Mouse (Mus musculus): ENCODE data around the gene Slc25a13.

Gene Slc25a13

GRCm38 (mm10) chr6:6120841-6121240 lies 96.1 kb downstream of the Slc25a13 start:
- DNase-seq (ENCODE audit: low read depth, low spot score) = no peak

GRCm38 (mm10) chr6:6115771-6116170 lies 101.2 kb downstream of the Slc25a13 start:
- no peak for DNase-seq (ENCODE audit: low read depth, low spot score)

GRCm38 (mm10) chr6:6113776-6114175 lies 103.2 kb downstream of the Slc25a13 start:
- DNase-seq (ENCODE audit: low read depth, low spot score) = no peak

GRCm38 (mm10) chr6:6112767-6113528 lies 104.0 kb downstream of the Slc25a13 start:
- no peak for DNase-seq (ENCODE audit: low read depth, low spot score)

- DNase-seq (ENCODE audit: low read depth, low spot score) = no peak
Observed at GRCm38 (mm10) chr6:6107419-6107966, 109.5 kb downstream of the Slc25a13 start.

- DNase-seq (ENCODE audit: low read depth, low spot score) = no peak
Observed at GRCm38 (mm10) chr6:6105586-6105985, 111.4 kb downstream of the Slc25a13 start.

- DNase-seq (ENCODE audit: low read depth, low spot score) = no peak
Observed at GRCm38 (mm10) chr6:6103469-6103868, 113.5 kb downstream of the Slc25a13 start.

- DNase-seq (ENCODE audit: low read depth, low spot score) = no peak
Observed at GRCm38 (mm10) chr6:6101605-6102004, 115.4 kb downstream of the Slc25a13 start.

GRCm38 (mm10) chr6:6100892-6101480 lies 116.0 kb downstream of the Slc25a13 start:
- DNase-seq (ENCODE audit: low read depth, low spot score) = no peak

- DNase-seq (ENCODE audit: low read depth, low spot score) = no peak
Observed at GRCm38 (mm10) chr6:6093978-6094377, 123.0 kb downstream of the Slc25a13 start.

- no peak for DNase-seq (ENCODE audit: low read depth, low spot score)
Observed at GRCm38 (mm10) chr6:6093522-6093921, 123.5 kb downstream of the Slc25a13 start.

GRCm38 (mm10) chr6:6092497-6092896 lies 124.5 kb downstream of the Slc25a13 start:
- no peak for DNase-seq (ENCODE audit: low read depth, low spot score)

- DNase-seq (ENCODE audit: low read depth, low spot score) = no peak
Observed at GRCm38 (mm10) chr6:6091016-6091415, 126.0 kb downstream of the Slc25a13 start.

- DNase-seq (ENCODE audit: low read depth, low spot score) = no peak
Observed at GRCm38 (mm10) chr6:6088151-6088550, 128.8 kb downstream of the Slc25a13 start.

GRCm38 (mm10) chr6:6080484-6080883 lies 136.5 kb downstream of the Slc25a13 start:
- DNase-seq (ENCODE audit: low read depth, low spot score) = no peak

- DNase-seq (ENCODE audit: low read depth, low spot score) = no peak
Observed at GRCm38 (mm10) chr6:6077234-6077633, 139.7 kb downstream of the Slc25a13 start.

- DNase-seq (ENCODE audit: low read depth, low spot score) = no peak
Observed at GRCm38 (mm10) chr6:6075940-6076447, 141.0 kb downstream of the Slc25a13 start.

- no peak for DNase-seq (ENCODE audit: low read depth, low spot score)
Observed at GRCm38 (mm10) chr6:6071038-6071437, 145.9 kb downstream of the Slc25a13 start.

GRCm38 (mm10) chr6:6070015-6070414 lies 147.0 kb downstream of the Slc25a13 start:
- DNase-seq (ENCODE audit: low read depth, low spot score) = no peak

GRCm38 (mm10) chr6:6067201-6067600 lies 149.8 kb downstream of the Slc25a13 start:
- DNase-seq (ENCODE audit: low read depth, low spot score) = no peak

- DNase-seq (ENCODE audit: low read depth, low spot score) = no peak
Observed at GRCm38 (mm10) chr6:6058548-6058947, 158.4 kb downstream of the Slc25a13 start.

- DNase-seq (ENCODE audit: low read depth, low spot score) = no peak
Observed at GRCm38 (mm10) chr6:6053946-6054345, 163.0 kb downstream of the Slc25a13 start.

- DNase-seq (ENCODE audit: low read depth, low spot score) = no peak
Observed at GRCm38 (mm10) chr6:6052696-6053095, 164.3 kb downstream of the Slc25a13 start.
